Mouse (Mus musculus): ENCODE measurements around the gene Itgb2. TPM values are rescaled to one million over a fixed set of nuclear protein-coding genes. Genes with fewer than 3 reads are reported as not detected.

The Itgb2 gene
- polyA plus RNA-seq, 1 experiment from 2014 or later = 1.3 TPM

- H3K4me3 ChIP-seq (ENCODE audit: low read depth, low read length) = no peak overlapping the region
- H3K4me2 ChIP-seq (replicated peaks; ENCODE audit: low read depth) = no peak overlapping the region
- DNase-seq (ENCODE audit: low spot score) (no peak), ATAC-seq (ENCODE audit: low FRiP score, low TSS enrichment) (no peak)
- H3K4me1 ChIP-seq (replicated peaks; ENCODE audit: control insufficient read depth, insufficient read depth) = no peaks in the 10 kb centered on the region
- no peak overlapping the region for H3K9ac ChIP-seq (ENCODE audit: low read length)
- WGBS = 67% methylated on average over 7 of the region's 7 CpGs
- H3K27ac ChIP-seq (replicated peaks) = no peak overlapping the region
- TF ChIP-seq EP300 (optimal IDR thresholded peaks at IDR 0.05) (no peak), CTCF (IDR thresholded peaks at IDR 0.05; ENCODE audit: low read depth) (no peak)
- no peaks in the 10 kb centered on the region for H3K9me3 ChIP-seq (ENCODE audit: control insufficient read depth, low read length)
- H3K27me3 ChIP-seq (ENCODE audit: control insufficient read depth, insufficient read depth, low read length) = no peaks in the 10 kb centered on the region
- no peaks in the 10 kb centered on the region for H3K36me3 ChIP-seq (ENCODE audit: control insufficient read depth, insufficient read depth, low read length)
These were observed 9.4 kb downstream of the Itgb2 start for GRCm38 (mm10) chr10:77539320-77539945.

GRCm38 (mm10) chr10:77540576-77541102 is 10.6 kb downstream of the Itgb2 start:
- Histone ChIP-seq H3K27ac (replicated peaks) (no peak overlapping the region), H3K9ac (ENCODE audit: low read length) (no peak overlapping the region), H3K4me3 (ENCODE audit: low read depth, low read length) (no peak overlapping the region), H3K4me1 (replicated peaks; ENCODE audit: control insufficient read depth, insufficient read depth) (no peaks in the 10 kb centered on the region), H3K9me3 (ENCODE audit: control insufficient read depth, low read length) (no peaks in the 10 kb centered on the region), H3K27me3 (ENCODE audit: control insufficient read depth, insufficient read depth, low read length) (no peaks in the 10 kb centered on the region), H3K36me3 (ENCODE audit: control insufficient read depth, insufficient read depth, low read length) (no peaks in the 10 kb centered on the region), H3K4me2 (replicated peaks; ENCODE audit: low read depth) (no peak overlapping the region)
- WGBS = 81% methylated on average over 4 of the region's 4 CpGs
- ATAC-seq (ENCODE audit: low FRiP score, low TSS enrichment) = no peak
- TF ChIP-seq CTCF (IDR thresholded peaks at IDR 0.05; ENCODE audit: low read depth) (no peak), EP300 (optimal IDR thresholded peaks at IDR 0.05) (no peak)
- DNase-seq (ENCODE audit: low spot score) = no peak

- DNase-seq (ENCODE audit: low spot score) = no peak
- no peaks in the 10 kb centered on the region for H3K9me3 ChIP-seq (ENCODE audit: control insufficient read depth, low read length)
- H3K4me3 ChIP-seq (ENCODE audit: low read depth, low read length) = no peak overlapping the region
- no peaks in the 10 kb centered on the region for H3K4me1 ChIP-seq (replicated peaks; ENCODE audit: control insufficient read depth, insufficient read depth)
- no peak overlapping the region for H3K27ac ChIP-seq (replicated peaks)
- 0 out of 2 replicates have a peak, but pooled peaks have one; percentile 27 for ATAC-seq (ENCODE audit: low FRiP score, low TSS enrichment)
- TF ChIP-seq CTCF (IDR thresholded peaks at IDR 0.05; ENCODE audit: low read depth) (no peak), EP300 (optimal IDR thresholded peaks at IDR 0.05) (no peak)
- H3K9ac ChIP-seq (ENCODE audit: low read length) = no peak overlapping the region
- no peaks in the 10 kb centered on the region for H3K36me3 ChIP-seq (ENCODE audit: control insufficient read depth, insufficient read depth, low read length)
- 69% methylated on average over 10 of the region's 10 CpGs for WGBS
- H3K27me3 ChIP-seq (ENCODE audit: control insufficient read depth, insufficient read depth, low read length) = no peaks in the 10 kb centered on the region
- no peak overlapping the region for H3K4me2 ChIP-seq (replicated peaks; ENCODE audit: low read depth)
These were observed 12.0 kb downstream of the Itgb2 start for GRCm38 (mm10) chr10:77541864-77542666.

- WGBS = 47% methylated on average over 7 of the region's 7 CpGs
- TF ChIP-seq EP300 (optimal IDR thresholded peaks at IDR 0.05) (no peak), CTCF (IDR thresholded peaks at IDR 0.05; ENCODE audit: low read depth) (peak; percentile 71)
- no peak for ATAC-seq (ENCODE audit: low FRiP score, low TSS enrichment)
These were observed 13.2 kb downstream of the Itgb2 start for GRCm38 (mm10) chr10:77543226-77543625.

GRCm38 (mm10) chr10:77544916-77545315 is 14.9 kb downstream of the Itgb2 start:
- 72% methylated on average over 5 of the region's 5 CpGs for WGBS
- Histone ChIP-seq H3K9me3 (ENCODE audit: control insufficient read depth, low read length) (no peaks in the 10 kb centered on the region), H3K27me3 (ENCODE audit: control insufficient read depth, insufficient read depth, low read length) (no peaks in the 10 kb centered on the region), H3K4me1 (replicated peaks; ENCODE audit: control insufficient read depth, insufficient read depth) (no peaks in the 10 kb centered on the region), H3K4me3 (ENCODE audit: low read depth, low read length) (no peak overlapping the region), H3K27ac (replicated peaks) (no peak overlapping the region), H3K36me3 (ENCODE audit: control insufficient read depth, insufficient read depth, low read length) (no peaks in the 10 kb centered on the region), H3K4me2 (replicated peaks; ENCODE audit: low read depth) (no peak overlapping the region), H3K9ac (ENCODE audit: low read length) (no peak overlapping the region)
- DNase-seq (ENCODE audit: low spot score) = no peak
- TF ChIP-seq EP300 (optimal IDR thresholded peaks at IDR 0.05) (no peak), CTCF (IDR thresholded peaks at IDR 0.05; ENCODE audit: low read depth) (no peak)
- ATAC-seq (ENCODE audit: low FRiP score, low TSS enrichment) = no peak

More at GRCm38 (mm10) chr10:77543226-77543625, 13.2 kb downstream of the Itgb2 start:
- H3K36me3 ChIP-seq (ENCODE audit: control insufficient read depth, insufficient read depth, low read length) = no peaks in the 10 kb centered on the region
- H3K9ac ChIP-seq (ENCODE audit: low read length) = no peak overlapping the region
- H3K4me2 ChIP-seq (replicated peaks; ENCODE audit: low read depth) = no peak overlapping the region
- H3K27me3 ChIP-seq (ENCODE audit: control insufficient read depth, insufficient read depth, low read length) = no peaks in the 10 kb centered on the region
- peak; percentile 57 for DNase-seq (ENCODE audit: low spot score)
- no peak overlapping the region for H3K27ac ChIP-seq (replicated peaks)
- no peaks in the 10 kb centered on the region for H3K9me3 ChIP-seq (ENCODE audit: control insufficient read depth, low read length)
- H3K4me3 ChIP-seq (ENCODE audit: low read depth, low read length) = no peak overlapping the region
- H3K4me1 ChIP-seq (replicated peaks; ENCODE audit: control insufficient read depth, insufficient read depth) = no peaks in the 10 kb centered on the region

- ATAC-seq (ENCODE audit: low FRiP score, low TSS enrichment) = no peak
- Histone ChIP-seq H3K36me3 (ENCODE audit: control insufficient read depth, insufficient read depth, low read length) (no peaks in the 10 kb centered on the region), H3K4me3 (ENCODE audit: low read depth, low read length) (no peak overlapping the region), H3K27me3 (ENCODE audit: control insufficient read depth, insufficient read depth, low read length) (no peaks in the 10 kb centered on the region), H3K4me2 (replicated peaks; ENCODE audit: low read depth) (no peak overlapping the region), H3K9ac (ENCODE audit: low read length) (no peak overlapping the region), H3K9me3 (ENCODE audit: control insufficient read depth, low read length) (no peaks in the 10 kb centered on the region), H3K4me1 (replicated peaks; ENCODE audit: control insufficient read depth, insufficient read depth) (no peaks in the 10 kb centered on the region), H3K27ac (replicated peaks) (no peak overlapping the region)
- WGBS = 68% methylated on average over 10 of the region's 10 CpGs
- TF ChIP-seq CTCF (IDR thresholded peaks at IDR 0.05; ENCODE audit: low read depth) (no peak), EP300 (optimal IDR thresholded peaks at IDR 0.05) (no peak)
- DNase-seq (ENCODE audit: low spot score) = no peak
These were observed 18.5 kb downstream of the Itgb2 start for GRCm38 (mm10) chr10:77548576-77548975.
